In genomic region chr14:114948341-114949155, GRCm38 (mm10) we compare ENCODE assay signal across 8 mouse cellular contexts.
DNase-seq lines count a peak whose midpoint lies in the region; ATAC-seq and TF ChIP-seq lines count a peak whose summit lies in the region.

No protein-coding gene starts in this region.

- no peak for DNase-seq in gastrocnemius, adult 2 months
- DNase-seq in gastrocnemius, postnatal 36 days, result no peak
- peak; percentile 41 to 50 for DNase-seq in heart, postnatal 10 days
- DNase-seq in liver, embryonic 13.5 days, result peak; percentile 8
- peak; percentile 41 for DNase-seq in naive thymus-derived CD4-positive, alpha-beta T cell, adult 2 months (ENCODE audit: low read depth)
- DNase-seq in cerebellum, adult 9-11 months, result no peak
- no peak for DNase-seq in ovary, adult 18-20 months (ENCODE audit: low spot score)

- H3K4me3 ChIP-seq in gastrocnemius, adult 2 months, result peak overlapping the region; percentile 61
- H3K4me3 ChIP-seq in liver, embryonic 13.5 days (replicated peaks), result peak overlapping the region; percentile 36

- H3K27me3 ChIP-seq in liver, embryonic 13.5 days, result no peaks in the 10 kb centered on the region

- 14% methylated on average over 21 of the region's 21 CpGs for whole genome bisulfite sequencing in liver, embryonic 13.5 days (ENCODE audit: insufficient replicate concordance)

- H3K27ac ChIP-seq in gastrocnemius, adult 2 months, result no peak overlapping the region
- peak overlapping the region; percentile 64 for H3K27ac ChIP-seq in liver, embryonic 13.5 days

- no peaks in the 10 kb centered on the region for H3K9me3 ChIP-seq in liver, embryonic 13.5 days (replicated peaks)

- intact Hi-C loops in gastrocnemius, adult 2 months (cut with DNase I), result no loop called here
- intact Hi-C loops in gastrocnemius, postnatal 36 days (cut with DNase I), result no loop called here
- intact Hi-C loops in heart, postnatal 10 days (cut with DNase I), result loop anchor here (2.0 kb wide), 1 partner anchor 92 kb away; no protein-coding TSS in a partner anchor

- no peaks in the 10 kb centered on the region for H3K36me3 ChIP-seq in liver, embryonic 13.5 days

- peak overlapping the region; percentile 43; the same call in 1 of the 2 replicates for H3K9ac ChIP-seq in liver, embryonic 13.5 days

- H3K4me1 ChIP-seq in liver, embryonic 13.5 days (replicated peaks), result peaks cover 25% of the 10 kb centered on the region

- TF ChIP-seq CTCF in gastrocnemius, adult 2 months (IDR thresholded peaks at IDR 0.05), result no peak

- ATAC-seq in common myeloid progenitor, adult 5-6 weeks (replicated peaks; ENCODE audit: low read depth, poor library complexity, severe bottlenecking), result peak; percentile 64
- ATAC-seq in liver, embryonic 13.5 days (ENCODE audit: low read depth), result peak; percentile 64

- peak overlapping the region; percentile 57 for H3K4me2 ChIP-seq in liver, embryonic 13.5 days

Comparison
In these comparisons a context has a peak if more than half of its experiments do, and no peak if none do; other contexts are left out.
1. DNase-seq: peak in heart, postnatal 10 days (2 of 2), liver, embryonic 13.5 days (single experiment) and naive thymus-derived CD4-positive, alpha-beta T cell, adult 2 months (single experiment); none in gastrocnemius, adult 2 months (single experiment), gastrocnemius, postnatal 36 days (0 of 2), cerebellum, adult 9-11 months (single experiment) and ovary, adult 18-20 months (single experiment).